Comparison of ENCODE assay signal across 7 mouse cellular contexts in genomic region chr11:11686569-11687051, GRCm38 (mm10). TPM values are rescaled to one million over a fixed set of nuclear protein-coding genes. Genes with fewer than 3 reads are reported as not detected.
DNase-seq lines count a peak whose midpoint lies in the region; ATAC-seq and TF ChIP-seq lines count a peak whose summit lies in the region.

No protein-coding gene starts in this region.

- ATAC-seq in forebrain, embryonic 13.5 days = no peak
- no peak for ATAC-seq in liver, embryonic 14.5 days (ENCODE audit: insufficient read depth)
- ATAC-seq in stomach, embryonic 15.5 days (ENCODE audit: insufficient read depth, low FRiP score, low read depth) = no peak

- peak; percentile 86 for DNase-seq in A20 (ENCODE audit: low read depth, low spot score)
- peak; percentile 67 for DNase-seq in CD4-positive helper T cell, adult 2 months (ENCODE audit: low read depth, low spot score)
- peak in 1 of 3 experiments; percentile 52 for DNase-seq in liver, embryonic 14.5 days (ENCODE audit: low read depth in 3 of 3, low spot score in 3 of 3)
- no peak for DNase-seq in layer of hippocampus, postnatal 14 days (ENCODE audit: low spot score in 2 of 2)
- no peak for DNase-seq in ovary, postnatal 36 days (ENCODE audit: low spot score)

- TF ChIP-seq EP300 in liver, embryonic 14.5 days (IDR thresholded peaks at IDR 0.05; ENCODE audit: low read depth) = no peak

- H3K27ac ChIP-seq in forebrain, embryonic 13.5 days = no peak overlapping the region
- peak overlapping the region; percentile 66 for H3K27ac ChIP-seq in liver, embryonic 14.5 days
- H3K27ac ChIP-seq in stomach, embryonic 15.5 days = no peak overlapping the region

- H3K36me3 ChIP-seq in forebrain, embryonic 13.5 days (ENCODE audit: poor library complexity, severe bottlenecking) = no peaks in the 10 kb centered on the region
- no peaks in the 10 kb centered on the region for H3K36me3 ChIP-seq in liver, embryonic 14.5 days (replicated peaks; ENCODE audit: control insufficient read depth, insufficient read depth, low read depth)
- H3K36me3 ChIP-seq in stomach, embryonic 15.5 days = no peaks in the 10 kb centered on the region

- no peaks in the 10 kb centered on the region for H3K9me3 ChIP-seq in forebrain, embryonic 13.5 days (replicated peaks)
- H3K9me3 ChIP-seq in liver, embryonic 14.5 days (ENCODE audit: control insufficient read depth, low read length) = no peaks in the 10 kb centered on the region
- H3K9me3 ChIP-seq in stomach, embryonic 15.5 days = no peaks in the 10 kb centered on the region

- peak overlapping the region; percentile 99 for H3K4me2 ChIP-seq in forebrain, embryonic 13.5 days
- peak overlapping the region; percentile 94 for H3K4me2 ChIP-seq in liver, embryonic 14.5 days (ENCODE audit: low read depth)
- peak overlapping the region; percentile 99 for H3K4me2 ChIP-seq in stomach, embryonic 15.5 days

- peaks cover 16% of the 10 kb centered on the region for H3K4me1 ChIP-seq in forebrain, embryonic 13.5 days
- peaks cover 30 to 40% of the 10 kb centered on the region in 2 experiments for H3K4me1 ChIP-seq in liver, embryonic 14.5 days (replicated peaks; ENCODE audit: control insufficient read depth in 2 of 2, insufficient read depth in 2 of 2, low read length in 1 of 2)
- peaks cover 10% of the 10 kb centered on the region; the same call in 1 of the 2 replicates for H3K4me1 ChIP-seq in stomach, embryonic 15.5 days

- peaks cover 43% of the 10 kb centered on the region for H3K27me3 ChIP-seq in forebrain, embryonic 13.5 days
- peaks cover 2% of the 10 kb centered on the region for H3K27me3 ChIP-seq in liver, embryonic 14.5 days (ENCODE audit: control insufficient read depth, insufficient read depth, low read length)
- H3K27me3 ChIP-seq in stomach, embryonic 15.5 days (replicated peaks) = peaks cover 34% of the 10 kb centered on the region

- peak overlapping the region; percentile 66 for H3K4me3 ChIP-seq in forebrain, embryonic 13.5 days
- H3K4me3 ChIP-seq in liver, embryonic 14.5 days (ENCODE audit: insufficient read depth in 1 of 2, low read depth in 2 of 2, low read length in 2 of 2) = peak overlapping the region; percentile 86 to 87
- peak overlapping the region; percentile 67 for H3K4me3 ChIP-seq in stomach, embryonic 15.5 days (replicated peaks)

- no peak for TF ChIP-seq CTCF in liver, embryonic 14.5 days (IDR thresholded peaks at IDR 0.05; ENCODE audit: low read depth)

- 14% methylated on average over 16 of the region's 16 CpGs for WGBS in forebrain, embryonic 13.5 days
- WGBS in liver, embryonic 14.5 days (ENCODE audit: insufficient replicate concordance) = under 1% methylated on average over 16 of the region's 16 CpGs
- 13% methylated on average over 16 of the region's 16 CpGs for WGBS in stomach, embryonic 15.5 days

- H3K9ac ChIP-seq in forebrain, embryonic 13.5 days = no peak overlapping the region
- H3K9ac ChIP-seq in liver, embryonic 14.5 days (replicated peaks) = peak overlapping the region; percentile 97
- peak overlapping the region; percentile 6; the same call in 1 of the 2 replicates for H3K9ac ChIP-seq in stomach, embryonic 15.5 days

RNA-seq across cellular contexts. Expression of gene Ikzf1, which starts 1.8 kb away (rescaled TPM):
- 0.63 TPM in 2 replicates for polyA plus RNA-seq in forebrain, embryonic 13.5 days (2015; fragmentation: Nextera tagmentation; extraction: Ambion mirVana)
- 63.3 and 65.4 TPM in 2 replicates for polyA plus RNA-seq in liver, embryonic 14.5 days (2012; rRNA removed)
- 46.6 and 60.5 TPM in 2 replicates for polyA plus RNA-seq in liver, embryonic 14.5 days (2014; fragmentation: Nextera tagmentation; extraction: Ambion mirVana)
- 3.1 and 4.5 TPM in 2 replicates for polyA plus RNA-seq in stomach, embryonic 15.5 days (2015; fragmentation: Nextera tagmentation; extraction: Ambion mirVana)
- total RNA-seq in layer of hippocampus, postnatal 14 days (2021) = 1 to 10 TPM; 3.2 to 3.9 TPM

RNA-seq across cellular contexts. Expression of gene 4930512M02Rik, which starts 59.0 kb away (rescaled TPM):
- not detected in 2 replicates for polyA plus RNA-seq in forebrain, embryonic 13.5 days (2015; fragmentation: Nextera tagmentation; extraction: Ambion mirVana)
- polyA plus RNA-seq in liver, embryonic 14.5 days (2012; rRNA removed) = not detected in 2 replicates
- polyA plus RNA-seq in liver, embryonic 14.5 days (2014; fragmentation: Nextera tagmentation; extraction: Ambion mirVana) = not detected in 2 replicates
- not detected in 2 replicates for polyA plus RNA-seq in stomach, embryonic 15.5 days (2015; fragmentation: Nextera tagmentation; extraction: Ambion mirVana)
- total RNA-seq in layer of hippocampus, postnatal 14 days (2021) = not detected

Comparison
In these comparisons a context has a peak if more than half of its experiments do, and no peak if none do; other contexts are left out.
1. DNase-seq: peak in A20 (single experiment) and CD4-positive helper T cell, adult 2 months (single experiment); none in layer of hippocampus, postnatal 14 days (0 of 2) and ovary, postnatal 36 days (single experiment).
2. Peak in every context shown above with its lines, with median percentiles within 50 percentile points of each other: H3K4me2 ChIP-seq and H3K4me3 ChIP-seq.